Mouse (Mus musculus) intestine, postnatal 0 days (tissue): ENCODE data around the gene Fzd9. TPM values are rescaled to one million over a fixed set of nuclear protein-coding genes. Genes with fewer than 3 reads are reported as not detected.
A peak's percentile ranks its signal among the peaks of the same experiment; 100 is the strongest.
"Not testable (repeated sequence)": the region's sequence is repeated elsewhere in the genome, so short reads cannot be mapped to it uniquely, and the experiment has no call there.

Source experiments
- ATAC-seq: fragments of 200-750 bp; cut with Nextera tagmentation; 2 replicates; pipeline ENCODE4 v1.8.0; 2017; ENCODE audit warnings: mild to moderate bottlenecking, moderate TSS enrichment, moderate library complexity
- H3K27ac ChIP-seq: fragments of 300-500 bp; sonication (generic); 2 replicates; pipeline ENCODE4 v1.5.1; 2014; ENCODE audit warnings: mild to moderate bottlenecking, low read depth, low read length, moderate library complexity
- H3K27me3 ChIP-seq: fragments of 300-500 bp; sonication (generic); replicated peaks from 2 replicates; pipeline ENCODE4 v1.6.1; 2014; ENCODE audit warnings: low read length, mixed read lengths; ENCODE audit not compliant: control insufficient read depth, insufficient read depth
- H3K36me3 ChIP-seq: fragments of 300-500 bp; sonication (generic); 2 replicates; pipeline ENCODE4 v1.6.1; 2014; ENCODE audit warnings: mild to moderate bottlenecking, moderate library complexity; ENCODE audit not compliant: control insufficient read depth, insufficient read depth
- H3K4me1 ChIP-seq: fragments of 300-500 bp; sonication (generic); replicated peaks from 2 replicates; pipeline ENCODE4 v1.6.1; 2014; ENCODE audit warnings: antibody characterized with exemption, low read length, mixed read lengths; ENCODE audit not compliant: control insufficient read depth, insufficient read depth
- H3K4me2 ChIP-seq: fragments of 300-500 bp; sonication (generic); replicated peaks from 2 replicates; pipeline ENCODE4 v1.6.1; 2014; ENCODE audit warnings: low read depth, mild to moderate bottlenecking, moderate library complexity
- H3K4me3 ChIP-seq: fragments of 300-500 bp; sonication (generic); 2 replicates; pipeline ENCODE4 v1.5.1; 2014; ENCODE audit warnings: low read depth, low read length
- H3K9ac ChIP-seq: fragments of 300-500 bp; sonication (generic); 2 replicates; pipeline ENCODE4 v1.6.1; 2014; ENCODE audit warnings: mild to moderate bottlenecking, low read depth, low read length
- H3K9me3 ChIP-seq: fragments of 300-500 bp; sonication (generic); 2 replicates; pipeline ENCODE4 v1.6.1; 2016; ENCODE audit warnings: mixed run types; ENCODE audit not compliant: control insufficient read depth
- CTCF ChIP-seq: sonication (generic); IDR thresholded peaks from 2 replicates; pipeline ENCODE4 v1.5.1; 2016; ENCODE audit warnings: low read depth, mild to moderate bottlenecking, control low read depth, antibody characterized with exemption, moderate library complexity
- WGBS: fragments of 180-500 bp; shearing (Covaris S2); extraction: QIAGEN DNeasy Blood & Tissue Kit; methylation state at CpG from one replicate; pipeline ENCODE4 v1.1.7; 2014; 5-methylcytosine and 5-hydroxymethylcytosine counted together
- microRNA-seq: library from miRNA; unstranded; fragments of <30 nt; microRNA quantifications from one replicate; pipeline ENCODE4, GENCODE M21; 2016
- polyA plus RNA-seq: library from polyadenylated mRNA; unstranded; fragments of >200 nt; fragmentation: Nextera tagmentation; extraction: Ambion mirVana; gene quantifications from 2 replicates; pipeline ENCODE4 v1.2.1, GENCODE M21; 2015

Gene Fzd9
- polyA plus RNA-seq, 1 experiment from 2014 or later = 0.07 TPM

DNA sequence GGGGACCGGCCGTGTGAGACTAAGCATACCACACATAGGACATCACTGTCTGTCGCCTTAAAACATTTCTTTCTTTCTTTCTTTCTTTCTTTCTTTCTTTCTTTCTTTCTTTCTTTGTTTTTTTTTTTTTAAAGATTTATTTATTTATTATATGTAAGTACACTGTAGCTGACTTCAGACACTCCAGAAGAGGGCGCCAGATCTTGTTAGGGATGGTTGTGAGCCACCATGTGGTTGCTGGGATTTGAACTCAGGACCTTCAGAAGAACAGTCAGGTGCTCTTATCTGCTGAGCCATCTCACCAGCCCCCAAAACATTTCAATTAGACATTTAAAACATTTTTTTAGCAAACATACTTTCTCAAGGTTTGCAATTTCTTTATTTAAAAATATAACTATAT lies 25.2 kb downstream of the Fzd9 start:
- ATAC-seq, H3K27ac ChIP-seq, H3K4me1 ChIP-seq, H3K4me2 ChIP-seq, H3K9ac ChIP-seq, H3K9me3 ChIP-seq, H3K4me3 ChIP-seq, H3K27me3 ChIP-seq: not testable (repeated sequence)
- 0 out of 2 replicates have a peak, but pooled peaks have one; percentile 17 for TF ChIP-seq CTCF
- H3K36me3 ChIP-seq = peaks cover 75% of the 10 kb centered on the region
- WGBS = 96% methylated on average over 4 of the region's 4 CpGs

GRCm38 (mm10) chr5:135224169-135224568 lies 26.9 kb downstream of the Fzd9 start:
- no peak for ATAC-seq
- Histone ChIP-seq H3K27me3 (no peaks in the 10 kb centered on the region), H3K4me2 (no peak overlapping the region), H3K4me1 (no peaks in the 10 kb centered on the region), H3K36me3 (peaks cover 72% of the 10 kb centered on the region), H3K9ac (no peak overlapping the region), H3K27ac (no peak overlapping the region), H3K4me3 (no peak overlapping the region), H3K9me3 (no peaks in the 10 kb centered on the region)
- TF ChIP-seq CTCF = no peak
- WGBS = 95% methylated on average over 3 of the region's 3 CpGs

DNA sequence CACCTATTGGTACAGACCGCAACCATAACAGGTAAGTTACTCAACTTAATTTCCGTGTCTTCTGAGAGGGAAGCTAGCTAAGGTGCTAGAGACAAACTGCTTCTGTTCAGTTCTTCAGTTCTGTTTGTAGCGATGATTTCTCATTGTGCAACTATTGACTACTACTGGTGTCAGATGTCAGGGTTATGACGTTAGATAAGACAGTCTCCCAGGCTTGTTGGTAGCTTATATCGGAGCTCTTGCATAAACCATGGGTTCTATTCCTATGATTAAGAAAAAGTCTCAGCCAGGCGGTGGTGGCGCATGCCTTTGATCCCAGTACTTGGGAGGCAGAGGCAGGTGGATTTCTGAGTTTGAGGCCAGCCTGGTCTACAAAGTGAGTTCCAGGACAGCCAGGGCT lies 29.0 kb downstream of the Fzd9 start:
- H3K9ac ChIP-seq = no peak overlapping the region
- H3K4me3 ChIP-seq = no peak overlapping the region
- WGBS = 87% methylated on average over 7 of the region's 7 CpGs
- peaks cover 75% of the 10 kb centered on the region for H3K36me3 ChIP-seq
- no peak for TF ChIP-seq CTCF
- H3K27me3 ChIP-seq = no peaks in the 10 kb centered on the region
- no peak for ATAC-seq
- H3K4me1 ChIP-seq = no peaks in the 10 kb centered on the region
- H3K9me3 ChIP-seq = no peaks in the 10 kb centered on the region
- H3K27ac ChIP-seq = no peak overlapping the region
- no peak overlapping the region for H3K4me2 ChIP-seq

- no peak for ATAC-seq
- Histone ChIP-seq H3K4me3 (no peak overlapping the region), H3K4me1 (no peaks in the 10 kb centered on the region), H3K36me3 (peaks cover 78% of the 10 kb centered on the region), H3K27me3 (no peaks in the 10 kb centered on the region), H3K27ac (no peak overlapping the region), H3K9ac (no peak overlapping the region), H3K9me3 (no peaks in the 10 kb centered on the region), H3K4me2 (no peak overlapping the region)
- TF ChIP-seq CTCF = no peak
These were observed 30.1 kb downstream of the Fzd9 start for GRCm38 (mm10) chr5:135220941-135221340.

- ATAC-seq = no peak
- H3K36me3 ChIP-seq = peaks cover 84% of the 10 kb centered on the region
- TF ChIP-seq CTCF = no peak
- no peak overlapping the region for H3K4me2 ChIP-seq
- H3K4me3 ChIP-seq = no peak overlapping the region
- 88% methylated on average over 6 of the region's 6 CpGs for WGBS
- no peaks in the 10 kb centered on the region for H3K4me1 ChIP-seq
- peak overlapping the region; percentile 3; the same call in 1 of the 2 replicates for H3K27ac ChIP-seq
- no peaks in the 10 kb centered on the region for H3K9me3 ChIP-seq
- no peaks in the 10 kb centered on the region for H3K27me3 ChIP-seq
- no peak overlapping the region for H3K9ac ChIP-seq
These were observed 34.2 kb downstream of the Fzd9 start for GRCm38 (mm10) chr5:135216871-135217270.

- H3K9ac ChIP-seq = no peak overlapping the region
- H3K4me3 ChIP-seq = no peak overlapping the region
- no peaks in the 10 kb centered on the region for H3K27me3 ChIP-seq
- no peak for ATAC-seq
- no peak overlapping the region for H3K4me2 ChIP-seq
- no peaks in the 10 kb centered on the region for H3K4me1 ChIP-seq
- H3K36me3 ChIP-seq = peaks cover 64% of the 10 kb centered on the region
- peak; percentile 48 for TF ChIP-seq CTCF
- WGBS = 92% methylated on average over 1 of the region's 1 CpGs
- no peaks in the 10 kb centered on the region for H3K9me3 ChIP-seq
- H3K27ac ChIP-seq = no peak overlapping the region
These were observed 42.8 kb downstream of the Fzd9 start for GRCm38 (mm10) chr5:135208197-135208596.

DNA sequence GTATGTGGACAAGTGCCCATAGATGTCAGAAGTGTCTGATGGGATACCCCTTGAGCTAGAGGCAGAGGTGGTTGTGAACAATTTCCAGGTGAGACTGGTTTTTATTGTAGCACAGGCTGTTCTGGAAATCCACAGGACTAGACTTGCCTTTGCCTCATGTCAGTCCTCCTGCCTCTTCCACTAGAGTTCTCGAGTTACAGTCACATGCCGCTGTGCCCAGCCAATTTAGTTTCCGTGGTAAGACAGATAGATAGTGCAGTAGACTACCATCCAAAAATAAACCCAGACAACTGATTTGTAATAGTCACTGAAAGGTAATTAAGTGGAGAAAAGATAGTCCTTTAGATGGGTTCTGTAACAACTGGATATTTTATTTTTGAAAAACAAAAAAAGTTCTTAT lies 48.3 kb downstream of the Fzd9 start:
- Histone ChIP-seq H3K9me3 (no peaks in the 10 kb centered on the region), H3K9ac (no peak overlapping the region), H3K27ac (no peak overlapping the region), H3K27me3 (no peaks in the 10 kb centered on the region), H3K4me3 (no peak overlapping the region), H3K4me1 (no peaks in the 10 kb centered on the region), H3K4me2 (no peak overlapping the region), H3K36me3 (peaks cover 48% of the 10 kb centered on the region)
- ATAC-seq = no peak
- TF ChIP-seq CTCF = no peak
- WGBS = 75% methylated on average over 3 of the region's 3 CpGs

Small RNA genes lying within 50 kb of the gene (microRNA-seq; reads per million reads assigned to microRNA genes)
- gene Gm25315 = not detected

Other genes starting within 250 kb of the Fzd9 start
- 60.1 and 61.9 TPM in 2 replicates for gene Abhd11, start 242.1 kb downstream of the Fzd9 start, polyA plus RNA-seq
- 5.6 and 6.5 TPM in 2 replicates for gene Stx1a, start 227.7 kb downstream of the Fzd9 start, polyA plus RNA-seq
- 35.9 and 40.7 TPM in 2 replicates for gene Dnajc30, start 187.0 kb downstream of the Fzd9 start, polyA plus RNA-seq
- 40.0 and 40.6 TPM in 2 replicates for gene Bud23, start 186.3 kb downstream of the Fzd9 start, polyA plus RNA-seq
- gene Vps37d, start 173.0 kb downstream of the Fzd9 start, polyA plus RNA-seq = 2.5 and 2.9 TPM in 2 replicates
- gene Mlxipl, start 161.3 kb downstream of the Fzd9 start, polyA plus RNA-seq = 13.7 and 16.2 TPM in 2 replicates
- gene Tbl2, start 101.6 kb downstream of the Fzd9 start, polyA plus RNA-seq = 17.7 and 18.0 TPM in 2 replicates
- 65.1 and 65.7 TPM in 2 replicates for gene Bcl7b, start 82.9 kb downstream of the Fzd9 start, polyA plus RNA-seq
- 11.0 and 12.0 TPM in 2 replicates for gene Baz1b, start 64.0 kb downstream of the Fzd9 start, polyA plus RNA-seq
- 0.12 and 0.34 TPM in 2 replicates for gene Fkbp6, start 98.8 kb upstream of the Fzd9 start, polyA plus RNA-seq
- 0.24 and 0.30 TPM in 2 replicates for gene Trim50, start 102.1 kb upstream of the Fzd9 start, polyA plus RNA-seq
- gene Nsun5, start 118.7 kb upstream of the Fzd9 start, polyA plus RNA-seq = 9.8 and 12.0 TPM in 2 replicates
- 5.2 and 5.3 TPM in 2 replicates for gene Pom121, start 143.3 kb upstream of the Fzd9 start, polyA plus RNA-seq